Mouse (Mus musculus) gonadal fat pad, adult 2 months (tissue): Measurements from ENCODE around the gene Cdyl2. TPM values are rescaled to one million over a fixed set of nuclear protein-coding genes. Genes with fewer than 3 reads are reported as not detected.

Source experiments
- DNase-seq: peaks from one replicate; pipeline ENCODE4 v3.0.0-alpha.2; 2012; ENCODE audit warnings: low read depth
- polyA plus RNA-seq: library from polyadenylated mRNA; depleted of rRNA; stranded (reverse); fragments of >200 nt; gene quantifications from 2 replicates; pipeline ENCODE4 v1.2.3, GENCODE M21; 2012; rRNA removed

Gene Cdyl2
- 2.1 and 3.2 TPM in 2 replicates for polyA plus RNA-seq

GRCm38 (mm10) chr8:116732684-116733647 lies at the start of gene Cdyl2:
Gene Cdyl2 (minus strand): TSS chr8:116732991.
- DNase-seq, result peak; percentile 12

DNA sequence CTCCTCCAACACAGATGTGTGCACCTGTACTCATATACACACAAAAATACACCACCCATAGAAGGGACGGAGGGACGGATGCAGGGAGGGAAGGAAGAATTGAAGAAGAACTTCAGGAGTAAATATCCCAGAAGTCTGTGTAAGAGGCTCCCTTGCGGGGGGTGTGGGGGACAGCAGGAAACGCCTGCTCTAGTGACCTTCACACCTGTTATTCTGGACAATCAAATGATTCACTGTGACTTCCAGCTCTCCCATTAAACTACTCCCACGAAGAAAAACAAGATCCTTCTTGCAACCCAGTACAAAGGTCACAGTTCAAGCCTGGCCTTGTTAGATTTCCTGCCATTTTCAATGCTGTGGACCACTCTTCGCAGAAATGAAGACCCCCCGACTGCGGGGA lies 47.8 kb upstream of the Cdyl2 start:
- DNase-seq, result no peak

- no peak for DNase-seq
Measured at GRCm38 (mm10) chr8:116774220-116774619, 41.4 kb upstream of the Cdyl2 start.

- no peak for DNase-seq
Measured at GRCm38 (mm10) chr8:116772727-116773126, 39.9 kb upstream of the Cdyl2 start.

DNA sequence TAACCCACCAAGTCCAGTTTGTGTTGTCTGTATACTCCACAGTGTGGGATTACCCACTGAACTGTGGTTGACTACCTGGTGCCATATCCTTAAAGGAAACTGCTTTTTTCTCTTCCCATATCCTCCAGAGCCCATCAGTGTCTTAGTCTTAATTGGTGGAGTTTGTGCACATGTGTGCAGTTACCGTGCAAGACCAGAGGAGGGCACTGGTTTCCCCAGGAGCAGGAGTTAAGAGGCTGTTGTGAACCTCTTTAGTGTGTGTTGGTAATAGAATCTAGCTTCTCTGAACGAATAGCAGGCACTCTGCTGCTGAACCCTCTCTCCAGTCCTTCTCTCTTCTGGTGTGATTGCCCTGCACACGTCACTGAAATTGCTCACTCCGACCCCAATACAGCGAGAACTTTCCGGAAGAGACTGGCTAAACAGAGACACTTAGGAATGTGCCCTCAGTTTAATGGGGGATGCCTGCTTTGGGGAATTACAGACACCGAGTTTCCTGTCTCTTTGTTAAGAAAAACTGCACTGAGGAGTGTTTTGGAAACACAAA lies 39.1 kb upstream of the Cdyl2 start:
- no peak for DNase-seq

GRCm38 (mm10) chr8:116770756-116771155 lies 38.0 kb upstream of the Cdyl2 start:
- DNase-seq, result no peak

DNA sequence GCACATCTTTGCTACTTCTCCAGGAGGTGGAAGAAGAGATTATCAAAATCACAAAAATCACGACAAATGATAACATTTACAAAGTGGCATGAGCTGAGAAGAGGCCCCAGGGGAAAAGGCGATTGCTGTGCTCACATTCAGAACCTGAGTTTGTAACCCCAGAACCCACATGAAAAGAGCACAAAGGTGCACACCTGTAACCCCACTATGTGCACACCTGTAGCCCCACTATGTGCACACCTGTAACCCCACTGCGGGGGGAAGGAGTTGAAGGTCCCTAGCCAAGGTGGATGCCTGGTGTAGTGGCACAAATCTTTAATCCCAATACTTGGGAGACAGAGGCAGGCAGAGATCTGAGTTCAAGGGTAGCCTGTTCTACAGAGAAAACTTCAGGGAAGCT lies 23.4 kb upstream of the Cdyl2 start:
- no peak for DNase-seq

DNA sequence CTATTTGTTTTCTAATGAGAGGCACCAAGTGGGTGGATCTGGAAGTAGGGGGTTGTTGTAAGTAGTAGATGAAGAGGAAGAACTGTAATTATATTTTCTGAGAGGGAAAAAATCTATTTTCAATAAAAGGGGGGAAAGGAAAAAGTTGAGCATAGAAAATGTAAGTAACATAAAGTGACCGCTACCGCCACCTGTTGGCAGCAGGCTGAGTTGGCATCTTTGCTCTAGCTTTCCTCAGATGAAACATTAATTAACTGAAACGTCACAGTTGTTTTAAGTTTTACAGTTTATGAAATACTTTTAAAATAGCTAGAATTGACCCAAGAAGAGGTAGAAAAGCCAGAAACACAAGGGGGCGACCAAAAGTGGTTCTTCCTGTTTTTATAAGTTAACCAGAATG lies 22.8 kb upstream of the Cdyl2 start:
- DNase-seq, result no peak

DNA sequence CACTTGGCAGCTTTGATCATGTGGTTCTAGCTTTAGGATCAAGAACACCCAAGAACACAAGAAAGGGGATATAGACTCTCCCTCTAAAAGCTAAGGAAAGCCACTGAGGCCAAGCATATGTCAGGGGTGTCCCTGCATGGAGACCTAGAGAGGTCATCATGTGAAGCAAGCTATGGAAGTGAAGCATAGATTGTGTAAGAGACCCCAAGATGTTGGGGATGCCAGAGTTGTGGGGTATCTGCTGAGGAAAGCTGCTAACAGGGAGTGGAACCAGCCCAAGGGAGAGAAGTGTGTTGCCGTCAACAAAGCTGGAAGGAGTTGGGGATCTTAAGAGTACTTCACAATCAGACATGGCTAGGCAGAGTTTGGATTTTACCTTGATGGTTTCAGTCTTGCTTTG lies 7.9 kb upstream of the Cdyl2 start:
- no peak for DNase-seq

- no peak for DNase-seq
Measured at GRCm38 (mm10) chr8:116735306-116735705, 2.5 kb upstream of the Cdyl2 start.

- DNase-seq, result no peak
Measured at GRCm38 (mm10) chr8:116734176-116734575, 1.4 kb upstream of the Cdyl2 start.

DNA sequence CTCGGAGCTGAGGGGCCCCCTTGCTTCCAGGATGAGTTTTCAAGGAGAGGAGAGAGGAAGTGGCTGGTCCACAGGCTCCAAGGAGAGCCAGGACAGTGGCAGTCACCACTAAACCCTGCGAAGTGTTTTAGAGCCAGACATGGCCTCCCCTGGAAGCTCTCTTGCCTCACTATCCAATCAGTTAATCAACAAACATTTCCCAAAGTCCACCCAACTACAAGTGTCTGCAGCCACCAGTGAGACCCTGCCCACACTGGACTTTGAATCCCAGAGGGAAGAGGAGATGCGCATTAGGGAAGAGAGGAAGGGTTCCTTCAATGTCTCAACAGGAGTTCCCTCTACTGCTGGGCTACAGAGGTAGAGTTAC lies 840 bp upstream of the Cdyl2 start:
- no peak for DNase-seq

- DNase-seq, result no peak
Measured at GRCm38 (mm10) chr8:116731976-116732683, 661 bp downstream of the Cdyl2 start.

DNA sequence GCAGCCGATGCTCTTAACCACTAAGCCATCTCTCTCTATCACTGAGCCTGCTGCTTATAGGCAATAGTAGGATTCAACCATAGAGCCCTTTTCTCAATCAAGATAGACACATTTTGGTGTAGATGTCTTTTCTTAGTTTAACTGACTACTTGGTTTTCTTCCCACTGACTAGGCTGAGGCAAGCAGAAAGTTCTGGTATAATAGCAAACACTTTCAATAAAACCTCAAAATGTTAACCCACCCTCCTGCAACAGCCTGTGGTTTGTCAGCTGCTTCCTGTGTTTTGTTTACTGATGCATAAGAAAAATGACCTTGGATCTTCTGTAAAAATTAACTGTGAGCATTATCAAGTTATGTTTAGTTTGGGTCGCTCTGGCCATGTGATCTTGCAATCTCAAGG lies 11.3 kb downstream of the Cdyl2 start:
- no peak for DNase-seq

DNA sequence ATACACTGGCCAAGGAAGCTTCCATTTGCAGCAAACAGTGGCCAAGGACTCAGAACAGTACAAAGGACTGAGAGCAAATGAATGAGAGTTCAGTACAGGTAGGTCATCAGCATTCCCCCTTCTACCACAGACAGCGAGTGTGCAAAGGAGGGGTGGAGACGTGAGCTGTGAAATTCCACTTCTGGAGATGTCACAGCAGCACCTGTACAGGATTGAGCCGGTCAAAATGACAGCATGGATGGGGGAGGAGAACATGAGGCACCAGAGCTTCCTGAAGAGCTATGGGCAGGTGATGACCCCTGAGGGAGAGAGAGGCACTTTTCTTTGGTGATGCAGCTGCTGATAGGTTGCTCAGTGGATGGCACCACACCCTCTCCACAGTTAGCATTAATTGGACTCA lies 25.3 kb downstream of the Cdyl2 start:
- no peak for DNase-seq

DNA sequence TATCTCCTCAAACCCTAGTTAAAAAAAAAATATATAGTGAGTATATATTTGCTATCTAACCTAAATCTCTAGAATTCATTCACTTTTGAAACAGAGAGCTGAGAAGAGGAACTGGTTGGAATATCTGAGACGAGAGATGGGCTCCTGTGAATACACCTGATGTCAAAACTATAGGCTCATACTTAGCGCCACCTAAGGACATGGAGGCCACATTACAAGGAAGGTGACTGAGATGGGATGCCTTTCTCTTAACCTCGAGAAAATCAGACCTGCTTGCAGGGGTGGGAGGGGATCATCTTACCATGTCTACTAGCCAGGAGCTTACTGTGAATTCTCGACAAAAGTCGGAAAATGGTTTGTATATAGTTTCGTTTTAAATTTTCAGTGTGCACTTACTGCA lies 30.3 kb downstream of the Cdyl2 start:
- no peak for DNase-seq

DNA sequence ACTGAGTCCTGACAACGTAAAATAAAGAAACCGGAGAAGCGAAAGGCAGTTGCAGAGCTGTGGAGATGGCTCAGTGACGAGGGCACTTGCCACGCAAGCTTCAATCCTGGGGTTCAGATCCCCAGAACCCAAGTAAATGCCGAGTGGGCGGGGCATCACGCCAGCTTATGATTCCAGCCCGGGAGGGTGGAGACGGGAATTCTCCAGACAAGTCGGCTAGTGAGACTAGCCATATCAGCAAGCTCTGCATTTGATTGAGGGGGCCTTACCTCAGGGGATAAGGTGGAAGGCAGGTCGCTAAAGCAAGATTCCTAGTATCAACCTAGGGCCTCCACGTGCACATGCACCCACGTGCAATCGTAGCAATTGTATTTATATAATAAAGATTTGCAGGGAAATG lies 39.9 kb downstream of the Cdyl2 start:
- no peak for DNase-seq

DNA sequence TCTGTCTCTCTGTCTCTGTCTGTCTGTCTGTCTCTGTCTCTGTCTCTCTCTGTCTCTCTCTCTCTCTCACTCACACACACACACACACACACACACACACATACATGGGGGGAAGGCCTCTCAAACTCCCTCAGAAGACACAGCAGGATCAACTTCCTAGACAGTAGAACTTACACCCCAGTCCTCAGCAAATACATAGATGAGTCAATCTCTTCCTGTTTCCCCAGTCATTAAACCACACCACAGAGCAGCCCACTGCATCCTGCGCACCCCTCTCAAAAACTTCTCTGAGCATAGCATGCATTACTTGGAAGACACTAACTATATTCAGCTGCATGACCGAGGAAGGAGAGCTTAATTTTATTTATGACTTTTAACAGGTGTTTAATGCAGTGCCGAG lies 43.0 kb downstream of the Cdyl2 start:
- no peak for DNase-seq

- no peak for DNase-seq
Measured at GRCm38 (mm10) chr8:116676174-116676573, 56.6 kb downstream of the Cdyl2 start.

DNA sequence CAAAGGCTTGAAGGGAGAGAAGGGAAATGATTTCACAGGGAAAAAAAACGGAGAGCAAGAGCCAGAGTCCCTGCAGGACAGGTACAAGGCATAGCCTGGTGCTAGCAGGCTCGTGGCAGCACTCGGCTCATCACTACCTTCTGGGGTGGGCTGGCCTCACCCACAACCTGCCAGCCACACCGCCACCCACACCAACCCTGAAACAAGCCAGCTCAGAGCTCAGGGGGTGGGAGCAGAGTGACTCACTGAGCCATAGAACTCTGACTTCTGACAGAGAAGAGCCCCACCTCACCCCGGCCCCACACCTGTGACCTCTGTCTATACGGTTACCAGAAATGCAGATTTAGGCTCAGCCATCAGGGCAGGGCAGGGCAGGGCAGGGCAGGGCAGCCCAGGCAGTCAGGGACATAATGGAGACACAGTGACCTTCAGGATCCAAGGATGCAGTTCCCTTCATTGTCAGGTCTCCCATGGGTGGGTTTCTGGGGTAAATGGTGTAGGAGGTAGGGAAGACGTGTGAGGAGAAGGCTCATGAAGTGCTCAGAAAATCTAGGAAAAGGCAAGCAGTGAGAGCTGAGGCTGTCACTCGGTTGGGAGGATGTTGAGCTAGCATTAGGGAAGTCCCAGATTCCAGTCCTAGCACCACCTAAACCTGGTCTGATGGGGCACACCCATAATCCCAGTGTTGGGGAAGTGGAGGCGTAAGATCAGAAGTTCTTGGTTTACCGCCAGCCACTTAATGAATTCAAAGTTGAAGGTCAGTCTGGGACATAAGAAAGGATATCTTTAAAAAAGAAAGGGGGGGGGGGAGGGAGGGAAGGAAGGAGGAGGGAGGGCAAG lies 58.6 kb downstream of the Cdyl2 start:
- DNase-seq, result no peak

- DNase-seq, result no peak
Measured at GRCm38 (mm10) chr8:116673493-116673892, 59.3 kb downstream of the Cdyl2 start.

DNA sequence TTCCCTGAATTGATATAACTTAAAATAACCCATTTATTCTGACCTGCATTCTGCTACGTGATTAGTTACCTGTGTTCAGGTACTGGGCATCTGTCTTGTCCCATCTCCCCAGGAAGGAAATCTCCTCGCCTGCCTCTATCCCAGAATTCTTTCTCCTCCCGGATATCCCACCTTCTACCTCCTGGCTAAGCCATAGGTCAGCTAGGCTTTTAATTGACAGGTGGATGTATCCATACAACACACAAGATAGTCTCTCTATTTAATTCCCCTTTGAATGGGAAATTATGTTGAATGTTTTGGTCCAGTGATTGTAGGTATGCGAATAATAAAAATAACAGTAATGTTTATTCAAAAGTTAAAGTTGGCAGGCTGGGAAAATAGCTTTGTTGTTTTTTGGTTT lies 59.7 kb downstream of the Cdyl2 start:
- no peak for DNase-seq
